Mouse (Mus musculus) B cell, adult 62 days (primary cell): ENCODE measurements around the gene Gm45234. TPM values are rescaled to one million over a fixed set of nuclear protein-coding genes. Genes with fewer than 3 reads are reported as not detected.

ENCODE experiments used
- total RNA-seq: library from RNA; stranded (reverse); gene quantifications from 4 replicates; pipeline ENCODE4 v1.2.4, GENCODE M21; 2023

The Gm45234 gene
- total RNA-seq = not detected in 4 replicates

DNA sequence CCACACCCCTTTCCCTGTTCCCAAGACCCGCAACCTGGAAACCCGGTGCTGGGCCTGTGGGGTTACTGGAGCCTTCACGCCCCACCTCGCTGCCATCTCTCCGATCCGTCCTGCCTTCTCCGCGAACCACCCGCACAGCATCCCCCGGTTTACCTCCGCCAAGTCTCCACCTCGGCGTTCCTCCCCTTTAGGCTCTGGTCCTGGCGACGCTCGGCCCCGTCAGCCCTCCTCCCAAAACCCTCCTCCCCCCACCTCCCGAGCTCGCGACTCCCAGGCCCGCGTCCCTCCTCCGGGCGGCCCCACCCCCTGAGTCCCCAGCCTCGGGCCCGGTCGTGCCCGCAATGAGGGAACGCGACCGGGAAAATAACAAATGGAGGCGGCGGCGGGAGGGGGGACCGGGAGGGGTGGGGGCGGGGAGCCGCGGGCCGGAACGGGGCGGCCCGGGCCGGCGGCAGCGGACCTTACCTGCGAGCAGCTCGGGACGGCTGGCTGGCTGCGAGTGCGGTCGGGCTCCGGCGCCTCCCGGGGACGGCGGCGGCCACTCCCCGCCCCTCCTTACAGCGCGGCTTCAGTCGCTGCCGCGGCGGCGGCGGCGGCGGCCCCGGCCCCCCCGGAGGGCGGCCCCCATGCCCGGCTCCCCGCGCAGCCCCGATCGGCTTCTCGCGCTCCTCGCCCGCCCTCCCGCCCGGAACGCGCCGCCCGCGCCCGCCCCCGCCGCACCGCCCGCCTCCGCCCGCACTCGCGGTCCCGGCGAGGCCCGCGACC, at the start of gene Gm45234, which contains the start of gene Atn1:
Gm45234 (minus strand) TSS at position 191 of the 765 bp plus-strand sequence.
Atn1 (minus strand) TSS at position 694 of the 765 bp plus-strand sequence.

DNA sequence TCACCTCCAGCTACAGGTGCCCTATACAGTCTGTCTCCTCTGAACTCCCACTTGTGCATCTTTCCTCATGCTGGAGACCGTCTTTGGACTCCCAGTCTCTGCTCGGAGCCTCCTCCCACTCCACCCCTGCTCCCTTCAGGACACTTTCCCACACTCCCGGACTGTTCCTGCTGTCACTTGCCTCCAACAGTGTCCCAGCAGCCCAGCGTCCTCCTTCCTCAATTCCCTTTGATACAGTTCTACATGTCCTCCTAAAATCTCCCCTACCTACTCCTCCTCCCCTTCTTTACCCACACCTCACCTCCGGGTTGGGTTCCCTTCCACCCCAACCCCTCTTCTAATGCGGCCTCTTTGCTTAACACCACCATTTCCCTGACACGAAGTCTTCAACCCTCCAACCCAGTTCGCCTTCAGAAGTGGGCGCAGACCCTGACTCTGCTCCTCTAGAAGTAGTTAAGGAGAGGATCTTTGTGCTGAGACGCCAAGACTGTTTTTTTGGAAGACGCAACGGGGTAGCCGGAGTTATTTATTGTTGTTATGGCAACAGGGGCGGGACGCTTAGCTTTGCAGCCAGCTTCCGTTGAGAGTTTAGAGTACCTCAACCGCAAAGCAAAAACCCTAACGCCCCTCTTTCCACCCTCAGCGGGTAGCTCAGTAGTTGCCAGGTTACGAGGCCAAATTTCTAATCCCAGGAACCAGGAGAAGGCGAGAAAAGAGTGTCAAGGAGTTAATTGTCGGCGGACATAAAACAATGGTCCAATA, 23.6 kb upstream of the Gm45234 start, which contains the start of gene Lrrc23:
Lrrc23 (minus strand) TSS at position 506 of the 762 bp plus-strand sequence.

GRCm38 (mm10) chr6:124769101-124769765, 13.4 kb upstream of the Gm45234 start, which contains the start of gene Eno2:
Gene Eno2 (minus strand): TSS chr6:124769673.

GRCm38 (mm10) chr6:124740888-124741761, 14.7 kb downstream of the Gm45234 start, which contains the start of gene Grcc10:
Gene Grcc10 (minus strand): TSS chr6:124741374.

DNA sequence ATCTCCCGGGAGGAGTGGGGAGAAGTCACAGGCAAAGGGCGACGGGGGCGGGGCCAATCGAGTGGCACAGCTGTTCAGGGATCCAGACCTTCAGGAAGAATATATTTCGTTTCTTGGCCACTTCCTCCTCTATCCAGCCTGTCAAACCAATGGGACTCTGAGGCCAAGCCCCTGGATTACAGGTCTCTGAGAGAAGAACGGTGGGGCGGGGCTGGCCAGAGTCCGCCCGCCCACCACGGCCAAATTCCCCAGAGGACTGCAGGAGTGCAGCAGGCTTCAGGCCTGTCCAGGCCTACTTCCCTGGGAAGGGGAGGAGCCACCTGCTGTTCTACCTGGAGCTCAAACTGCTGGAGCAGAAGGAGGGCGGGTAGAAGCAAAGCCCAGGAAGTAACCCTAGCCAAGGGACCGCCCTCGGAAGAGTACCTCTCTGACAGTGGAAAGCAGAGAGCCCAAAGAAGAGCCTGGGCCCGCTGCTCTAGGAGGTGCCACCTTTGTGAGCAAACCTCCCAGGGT, 17.3 kb downstream of the Gm45234 start, which contains the start of gene Ptpn6:
Ptpn6 (minus strand) TSS at position 204 of the 513 bp plus-strand sequence.

DNA sequence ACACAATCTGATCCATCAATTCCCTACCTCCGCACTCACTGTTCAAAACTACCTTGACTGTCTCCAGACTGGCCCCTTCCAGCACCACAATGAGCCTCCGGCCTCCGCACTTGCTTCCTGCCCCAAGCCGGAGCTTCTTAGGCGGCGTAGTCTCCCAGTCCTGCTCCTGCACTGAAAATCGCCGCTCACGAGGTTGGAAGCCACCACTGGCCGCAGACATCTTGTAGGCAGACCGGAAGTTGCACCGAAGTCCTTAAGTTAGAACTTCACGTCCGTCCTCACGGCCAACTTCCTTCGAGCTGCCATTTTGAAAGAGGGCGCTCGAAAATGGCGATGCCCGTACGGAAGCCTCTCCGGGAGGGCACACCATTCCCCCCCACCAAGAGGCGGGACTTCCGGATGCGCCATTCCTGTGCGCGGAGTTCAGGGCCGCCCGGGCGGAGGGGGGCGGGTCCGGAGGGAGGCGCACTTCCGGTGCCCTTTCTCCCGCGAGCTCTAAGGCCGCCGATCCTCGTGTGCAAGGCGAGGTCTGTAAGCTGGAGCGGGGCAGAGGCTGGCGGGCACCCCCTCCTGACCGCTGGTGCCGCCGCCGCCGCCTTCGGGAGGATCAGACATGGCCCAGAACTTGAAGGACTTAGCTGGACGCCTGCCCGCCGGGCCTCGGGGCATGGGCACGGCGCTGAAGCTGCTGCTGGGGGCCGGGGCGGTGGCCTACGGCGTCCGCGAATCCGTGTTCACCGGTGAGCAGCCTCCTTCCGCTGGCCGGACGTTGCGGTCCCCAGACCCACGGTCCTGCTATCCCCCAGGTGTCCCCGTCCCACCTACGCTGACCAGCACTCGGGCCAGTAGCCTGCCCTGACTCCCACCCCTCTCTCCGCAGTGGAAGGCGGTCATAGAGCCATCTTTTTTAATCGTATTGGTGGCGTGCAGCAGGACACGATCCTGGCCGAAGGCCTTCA, 43.7 kb downstream of the Gm45234 start, which contains the start of the genes Emg1 and Phb2:
Emg1 (minus strand) TSS at position 355 of the 959 bp plus-strand sequence.
Phb2 (plus strand) TSS at position 513 of the 959 bp plus-strand sequence.

Other genes with a start within 250 kb of the Gm45234 start
- 0.19 to 0.46 TPM (median 0.31 TPM) in 4 replicates for gene C1ra, start 243.6 kb downstream of the Gm45234 start, total RNA-seq
- 0.19 to 0.85 TPM (median 0.56 TPM) in 4 replicates for gene C1s1, start 213.7 kb downstream of the Gm45234 start, total RNA-seq
- not detected in 4 replicates for gene C1rb, start 185.7 kb downstream of the Gm45234 start, total RNA-seq
- not detected in 4 replicates for gene C1s2, start 119.9 kb downstream of the Gm45234 start, total RNA-seq
- 42.2 to 48.8 TPM (median 45.2 TPM) in 4 replicates for gene Lpcat3, start 93.0 kb downstream of the Gm45234 start, total RNA-seq
- gene Emg1, start 43.8 kb downstream of the Gm45234 start, total RNA-seq = 115 to 118 TPM (median 117 TPM) in 4 replicates
- 203 to 223 TPM (median 208 TPM) in 4 replicates for gene Phb2, start 43.7 kb downstream of the Gm45234 start, total RNA-seq
- gene Ptpn6, start 17.3 kb downstream of the Gm45234 start, total RNA-seq = 539 to 564 TPM (median 559 TPM) in 4 replicates
- gene Grcc10, start 14.6 kb downstream of the Gm45234 start, total RNA-seq = 241 to 258 TPM (median 254 TPM) in 4 replicates
- 25.6 to 34.0 TPM (median 29.7 TPM) in 4 replicates for gene Atn1, start 503 bp upstream of the Gm45234 start, total RNA-seq
- gene Eno2, start 13.7 kb upstream of the Gm45234 start, total RNA-seq = 3.8 to 9.2 TPM (median 6.2 TPM) in 4 replicates
- 3.5 to 6.6 TPM (median 4.1 TPM) in 4 replicates for gene Lrrc23, start 23.7 kb upstream of the Gm45234 start, total RNA-seq
- 6.7 to 7.2 TPM (median 6.9 TPM) in 4 replicates for gene Spsb2, start 52.6 kb upstream of the Gm45234 start, total RNA-seq
- gene Tpi1, start 58.3 kb upstream of the Gm45234 start, total RNA-seq = 52.3 to 60.9 TPM (median 55.2 TPM) in 4 replicates
- gene Usp5, start 73.5 kb upstream of the Gm45234 start, total RNA-seq = 76.6 to 80.7 TPM (median 78.4 TPM) in 4 replicates
- gene Cdca3, start 73.5 kb upstream of the Gm45234 start, total RNA-seq = 1.0 to 3.3 TPM (median 1.9 TPM) in 4 replicates
- gene Gnb3, start 84.3 kb upstream of the Gm45234 start, total RNA-seq = not detected in 4 replicates
- gene P3h3, start 101.7 kb upstream of the Gm45234 start, total RNA-seq = not detected in 4 replicates
- 0.36 to 1.1 TPM (median 0.58 TPM) in 4 replicates for gene Gpr162, start 108.0 kb upstream of the Gm45234 start, total RNA-seq
- gene Cd4, start 132.2 kb upstream of the Gm45234 start, total RNA-seq = 0.63 to 1.4 TPM (median 1.1 TPM) in 4 replicates
- gene Lag3, start 155.7 kb upstream of the Gm45234 start, total RNA-seq = 0.29 to 0.66 TPM (median 0.52 TPM) in 4 replicates
- 43.8 to 58.5 TPM (median 52.8 TPM) in 4 replicates for gene Ptms, start 164.1 kb upstream of the Gm45234 start, total RNA-seq
- gene Mlf2, start 175.4 kb upstream of the Gm45234 start, total RNA-seq = 93.4 to 104 TPM (median 97.7 TPM) in 4 replicates
- 42.7 to 58.0 TPM (median 49.0 TPM) in 4 replicates for gene Cops7a, start 209.5 kb upstream of the Gm45234 start, total RNA-seq
- 1.0 to 4.5 TPM in 2 of 4 replicates, not detected in the others for gene Pianp, start 240.7 kb upstream of the Gm45234 start, total RNA-seq